ENCODE assay signal across 20 mouse cellular contexts in genomic region chr5:22247850-22248249, GRCm38 (mm10).
A peak's percentile ranks its signal among the peaks of the same experiment; 100 is the strongest.
DNase-seq lines count a peak whose midpoint lies in the region; ATAC-seq and TF ChIP-seq lines count a peak whose summit lies in the region.
"Had no signal": no experiment of that assay in that cellular context is flagged by ENCODE, and none has a peak within 500 bp of the region (broad histone marks: within the 10 kb centered on the region; RNA-seq: fewer than 3 reads in every experiment).

No protein-coding gene starts in this region.

- no peaks in the 10 kb centered on the region for H3K9me3 ChIP-seq in forebrain, postnatal 0 days (ENCODE audit: low read length)
- no peaks in the 10 kb centered on the region for H3K9me3 ChIP-seq in forebrain, embryonic 10.5 days
- no peaks in the 10 kb centered on the region for H3K9me3 ChIP-seq in neural tube, embryonic 13.5 days
- no peaks in the 10 kb centered on the region for H3K9me3 ChIP-seq in lung, postnatal 0 days (ENCODE audit: low read length)
- no peaks in the 10 kb centered on the region for H3K9me3 ChIP-seq in intestine, embryonic 16.5 days (ENCODE audit: control insufficient read depth, low read length)
- H3K9me3 ChIP-seq: embryonic facial prominence, embryonic 12.5 days; forebrain, embryonic 12.5 days had no signal

- H3K4me2 ChIP-seq in forebrain, postnatal 0 days (ENCODE audit: low read depth): no peak overlapping the region
- H3K4me2 ChIP-seq in neural tube, embryonic 13.5 days: no peak overlapping the region
- no peak overlapping the region for H3K4me2 ChIP-seq in lung, postnatal 0 days (replicated peaks; ENCODE audit: low read depth, low read length)
- H3K4me2 ChIP-seq in intestine, embryonic 16.5 days (ENCODE audit: low read depth, low read length): no peak overlapping the region
- H3K4me2 ChIP-seq: embryonic facial prominence, embryonic 12.5 days; forebrain, embryonic 12.5 days; liver, embryonic 11.5 days; lung, embryonic 14.5 days had no signal

- no peak overlapping the region for H3K9ac ChIP-seq in forebrain, postnatal 0 days
- H3K9ac ChIP-seq in neural tube, embryonic 13.5 days: no peak overlapping the region
- no peak overlapping the region for H3K9ac ChIP-seq in lung, postnatal 0 days (replicated peaks; ENCODE audit: low read depth)
- H3K9ac ChIP-seq in intestine, embryonic 16.5 days (ENCODE audit: low read depth, low read length): no peak overlapping the region
- H3K9ac ChIP-seq: embryonic facial prominence, embryonic 12.5 days; forebrain, embryonic 12.5 days; lung, embryonic 14.5 days had no signal

- TF ChIP-seq EP300 in lung, postnatal 0 days (IDR thresholded peaks at IDR 0.05): no peak

- peak; percentile 14 for DNase-seq in forebrain, postnatal 0 days
- no peak for DNase-seq in forebrain, embryonic 10.5 days (ENCODE audit: extremely low spot score, low spot score)
- DNase-seq in neural tube, embryonic 10.5 days (ENCODE audit: extremely low spot score, low spot score): no peak
- peak; percentile 65 to 68 for DNase-seq in cerebellum, postnatal 25 days
- DNase-seq in embryo, embryonic 10 days (ENCODE audit: low spot score): no peak
- no peak for DNase-seq in lung, postnatal 0 days (ENCODE audit: low spot score)
- DNase-seq: adrenal gland, postnatal 25 days; gastrocnemius, postnatal 10 days; kidney, adult 18-20 months; kidney, postnatal 14 days; lung, embryonic 14.5 days; right cerebral cortex, adult 18-20 months; thymus, postnatal 25 days had no signal

- ATAC-seq in forebrain, postnatal 0 days: peak; percentile 63
- no peak for ATAC-seq in neural tube, embryonic 13.5 days (ENCODE audit: low read depth)
- ATAC-seq in lung, postnatal 0 days: no peak
- no peak for ATAC-seq in intestine, embryonic 16.5 days

- no peak overlapping the region for H3K4me3 ChIP-seq in forebrain, postnatal 0 days (ENCODE audit: low read depth, low read length)
- no peak overlapping the region for H3K4me3 ChIP-seq in forebrain, embryonic 10.5 days
- no peak overlapping the region for H3K4me3 ChIP-seq in neural tube, embryonic 13.5 days
- H3K4me3 ChIP-seq in lung, postnatal 0 days (ENCODE audit: low read depth, low read length): no peak overlapping the region
- H3K4me3 ChIP-seq in intestine, embryonic 16.5 days (ENCODE audit: low read length): no peak overlapping the region
- H3K4me3 ChIP-seq: embryonic facial prominence, embryonic 12.5 days; forebrain, embryonic 12.5 days; myocyte had no signal

- H3K27ac ChIP-seq in forebrain, postnatal 0 days (ENCODE audit: low read depth, low read length): no peak overlapping the region
- H3K27ac ChIP-seq in forebrain, embryonic 10.5 days: no peak overlapping the region
- 0 out of 2 replicates have a peak overlapping the region, but pooled peaks have one; percentile 34 for H3K27ac ChIP-seq in neural tube, embryonic 13.5 days (replicated peaks)
- H3K27ac ChIP-seq in lung, postnatal 0 days (ENCODE audit: low read length): no peak overlapping the region
- no peak overlapping the region for H3K27ac ChIP-seq in intestine, embryonic 16.5 days (ENCODE audit: low read length)
- H3K27ac ChIP-seq: embryonic facial prominence, embryonic 12.5 days; forebrain, embryonic 12.5 days; stomach, postnatal 0 days had no signal

- H3K36me3 ChIP-seq in forebrain, postnatal 0 days (ENCODE audit: insufficient read depth): no peaks in the 10 kb centered on the region
- H3K36me3 ChIP-seq in forebrain, embryonic 10.5 days (replicated peaks): no peaks in the 10 kb centered on the region
- H3K36me3 ChIP-seq in neural tube, embryonic 13.5 days: no peaks in the 10 kb centered on the region
- H3K36me3 ChIP-seq in lung, postnatal 0 days (ENCODE audit: insufficient read depth, low read length): no peaks in the 10 kb centered on the region
- H3K36me3 ChIP-seq in intestine, embryonic 16.5 days (ENCODE audit: control insufficient read depth, insufficient read depth, low read length): no peaks in the 10 kb centered on the region
- H3K36me3 ChIP-seq: embryonic facial prominence, embryonic 12.5 days; forebrain, embryonic 12.5 days had no signal

- WGBS in forebrain, postnatal 0 days: 47% methylated on average over 6 of the region's 6 CpGs
- whole genome bisulfite sequencing in forebrain, embryonic 10.5 days: 89% methylated on average over 6 of the region's 6 CpGs
- WGBS in neural tube, embryonic 13.5 days: 46% methylated on average over 6 of the region's 6 CpGs
- WGBS in lung, postnatal 0 days: 74% methylated on average over 6 of the region's 6 CpGs
- WGBS in intestine, embryonic 16.5 days: 69% methylated on average over 6 of the region's 6 CpGs

- TF ChIP-seq CTCF in forebrain, postnatal 0 days (IDR thresholded peaks at IDR 0.05; ENCODE audit: low read depth): no peak
- no peak for TF ChIP-seq CTCF in lung, postnatal 0 days (IDR thresholded peaks at IDR 0.05)

- H3K27me3 ChIP-seq in forebrain, postnatal 0 days (ENCODE audit: insufficient read depth, low read length): no peaks in the 10 kb centered on the region
- H3K27me3 ChIP-seq in forebrain, embryonic 10.5 days (ENCODE audit: poor library complexity, severe bottlenecking): no peaks in the 10 kb centered on the region
- H3K27me3 ChIP-seq in neural tube, embryonic 13.5 days: no peaks in the 10 kb centered on the region
- H3K27me3 ChIP-seq in lung, postnatal 0 days (replicated peaks; ENCODE audit: insufficient read depth, low read length): no peaks in the 10 kb centered on the region
- H3K27me3 ChIP-seq in intestine, embryonic 16.5 days (replicated peaks; ENCODE audit: control insufficient read depth, insufficient read depth, low read length): no peaks in the 10 kb centered on the region
- H3K27me3 ChIP-seq: embryonic facial prominence, embryonic 12.5 days; forebrain, embryonic 12.5 days had no signal

- no peaks in the 10 kb centered on the region for H3K4me1 ChIP-seq in forebrain, postnatal 0 days (ENCODE audit: insufficient read depth)
- H3K4me1 ChIP-seq in forebrain, embryonic 10.5 days: 0 out of 2 replicates have a peak, but pooled peaks cover 3% of the 10 kb centered on the region
- H3K4me1 ChIP-seq in neural tube, embryonic 13.5 days (replicated peaks): peaks cover 34% of the 10 kb centered on the region
- no peaks in the 10 kb centered on the region for H3K4me1 ChIP-seq in lung, postnatal 0 days (ENCODE audit: insufficient read depth, low read depth, low read length)
- no peaks in the 10 kb centered on the region for H3K4me1 ChIP-seq in intestine, embryonic 16.5 days (ENCODE audit: control insufficient read depth, insufficient read depth, low read length)
- H3K4me1 ChIP-seq: embryonic facial prominence, embryonic 12.5 days had no signal

Comparison
In these comparisons a context has a peak if more than half of its experiments do, and no peak if none do; other contexts are left out.
1. DNase-seq: peak in forebrain, postnatal 0 days (single experiment) and cerebellum, postnatal 25 days (2 of 2); none in forebrain, embryonic 10.5 days (single experiment), neural tube, embryonic 10.5 days (single experiment), embryo, embryonic 10 days (single experiment) and lung, postnatal 0 days (single experiment).